Comparison of ENCODE assay signal across 11 mouse cellular contexts in genomic region chr17:27824941-27825340, GRCm38 (mm10). TPM values are rescaled to one million over a fixed set of nuclear protein-coding genes. Genes with fewer than 3 reads are reported as not detected.
A peak's percentile ranks its signal among the peaks of the same experiment; 100 is the strongest.
DNase-seq lines count a peak whose midpoint lies in the region; ATAC-seq and TF ChIP-seq lines count a peak whose summit lies in the region.
"Had no signal": no experiment of that assay in that cellular context is flagged by ENCODE, and none has a peak within 500 bp of the region (broad histone marks: within the 10 kb centered on the region; RNA-seq: fewer than 3 reads in every experiment).

No protein-coding gene starts in this region.

- no peak overlapping the region for H3K9ac ChIP-seq in ES-E14 (ENCODE audit: insufficient read depth, low read depth, low read length, poor library complexity, severe bottlenecking)
- H3K9ac ChIP-seq in liver, embryonic 12.5 days, result peak overlapping the region; percentile 22; the same call in 1 of the 2 replicates
- H3K9ac ChIP-seq in hindbrain, embryonic 14.5 days, result no peak overlapping the region
- H3K9ac ChIP-seq: hindbrain, embryonic 15.5 days had no signal

- peak overlapping the region; percentile 66; the same call in 1 of the 2 replicates for H3K27ac ChIP-seq in ES-E14 (ENCODE audit: insufficient read depth, low read depth, low read length, poor library complexity, severe bottlenecking)
- H3K27ac ChIP-seq in liver, embryonic 12.5 days, result peak overlapping the region; percentile 80
- no peak overlapping the region for H3K27ac ChIP-seq in hindbrain, embryonic 14.5 days
- H3K27ac ChIP-seq: hindbrain, embryonic 15.5 days; limb, embryonic 10.5 days had no signal

- H3K9me3 ChIP-seq in ES-E14 (ENCODE audit: control insufficient read depth, insufficient read depth, low read depth, low read length), result no peaks in the 10 kb centered on the region
- no peaks in the 10 kb centered on the region for H3K9me3 ChIP-seq in liver, embryonic 12.5 days (replicated peaks)
- no peaks in the 10 kb centered on the region for H3K9me3 ChIP-seq in hindbrain, embryonic 14.5 days (ENCODE audit: control insufficient read depth, low read length)
- H3K9me3 ChIP-seq: hindbrain, embryonic 15.5 days; limb, embryonic 10.5 days had no signal

- TF ChIP-seq CTCF in lung, adult 2 months (IDR thresholded peaks at IDR 0.05; ENCODE audit: insufficient read depth, low read length), result no peak

- TF ChIP-seq POLR2A in lung, adult 2 months (IDR thresholded peaks at IDR 0.05; ENCODE audit: borderline replicate concordance, extremely low read depth, low read depth, low read length), result no peak

- no peak overlapping the region for H3K4me3 ChIP-seq in lung, adult 2 months (replicated peaks; ENCODE audit: extremely low read depth, low read depth, low read length)
- no peak overlapping the region for H3K4me3 ChIP-seq in ES-E14 (ENCODE audit: insufficient read depth in 1 of 2, low read depth in 1 of 2, low read length in 2 of 2, poor library complexity in 1 of 2, severe bottlenecking in 1 of 2)
- peak overlapping the region; percentile 53; the same call in 1 of the 2 replicates for H3K4me3 ChIP-seq in liver, embryonic 12.5 days
- H3K4me3 ChIP-seq in hindbrain, embryonic 14.5 days (replicated peaks; ENCODE audit: low read length), result no peak overlapping the region
- H3K4me3 ChIP-seq: hindbrain, embryonic 15.5 days; limb, embryonic 10.5 days had no signal

- peak; percentile 40 for DNase-seq in lung, postnatal 36 days
- DNase-seq in lung, adult 2 months, result no peak
- DNase-seq in ES-E14 (ENCODE audit: low read depth, low spot score), result no peak
- DNase-seq in frontal cortex, adult 2 months (ENCODE audit: extremely low spot score in 1 of 2, low spot score in 1 of 2), result no peak
- DNase-seq in urinary bladder, postnatal 10 days (ENCODE audit: low spot score), result no peak
- DNase-seq in hindbrain, embryonic 14.5 days (ENCODE audit: low spot score), result no peak
- DNase-seq: cerebellum, adult 11-12 months had no signal

- WGBS in lung, adult 2 months, result 39% methylated on average over 1 of the region's 1 CpGs
- WGBS in liver, embryonic 12.5 days (ENCODE audit: insufficient replicate concordance), result 19% methylated on average over 1 of the region's 1 CpGs
- WGBS in hindbrain, embryonic 14.5 days, result 83% methylated on average over 1 of the region's 1 CpGs

- peak overlapping the region; percentile 72 for H3K4me2 ChIP-seq in liver, embryonic 12.5 days
- no peak overlapping the region for H3K4me2 ChIP-seq in hindbrain, embryonic 14.5 days (replicated peaks)

- peaks cover 4% of the 10 kb centered on the region for H3K4me1 ChIP-seq in lung, adult 2 months (ENCODE audit: control insufficient read depth, insufficient read depth, low read length)
- peaks cover 8 to 22% of the 10 kb centered on the region in 2 experiments for H3K4me1 ChIP-seq in ES-E14 (ENCODE audit: control insufficient read depth in 2 of 2, insufficient read depth in 2 of 2, low read length in 2 of 2, poor library complexity in 1 of 2)
- peaks cover 49% of the 10 kb centered on the region for H3K4me1 ChIP-seq in liver, embryonic 12.5 days
- H3K4me1 ChIP-seq in hindbrain, embryonic 14.5 days (replicated peaks; ENCODE audit: control insufficient read depth, insufficient read depth, low read length), result peaks cover 5% of the 10 kb centered on the region; the same call in 1 of the 2 replicates

- H3K27me3 ChIP-seq in liver, embryonic 12.5 days (replicated peaks), result peaks cover 10% of the 10 kb centered on the region
- H3K27me3 ChIP-seq in hindbrain, embryonic 14.5 days (ENCODE audit: control insufficient read depth, insufficient read depth, low read length), result no peaks in the 10 kb centered on the region
- H3K27me3 ChIP-seq: hindbrain, embryonic 15.5 days had no signal

- ATAC-seq in liver, embryonic 12.5 days, result no peak
- ATAC-seq in neutrophil, adult 5-6 weeks (ENCODE audit: extremely low read depth, insufficient number of reproducible peaks, low FRiP score, poor library complexity, severe bottlenecking), result peak; percentile 15; the same call in 1 of the 2 replicates
- no peak for ATAC-seq in hindbrain, embryonic 14.5 days (ENCODE audit: low FRiP score)

- in situ Hi-C loops in ES-E14 (cut with MboI; ENCODE audit: low sequenced_read_pairs in 2 of 2, unreplicated experiment in 2 of 2), result no loop called here

- H3K36me3 ChIP-seq in ES-E14 (ENCODE audit: control insufficient read depth, insufficient read depth, low read length, poor library complexity, severe bottlenecking), result no peaks in the 10 kb centered on the region
- H3K36me3 ChIP-seq in liver, embryonic 12.5 days, result no peaks in the 10 kb centered on the region
- no peaks in the 10 kb centered on the region for H3K36me3 ChIP-seq in hindbrain, embryonic 14.5 days (replicated peaks; ENCODE audit: control insufficient read depth, insufficient read depth)
- H3K36me3 ChIP-seq: hindbrain, embryonic 15.5 days; limb, embryonic 10.5 days had no signal

TF ChIP-seq in ES-E14, 5 proteins besides CTCF, POLR2A, EP300 and RAD21:
- TF ChIP-seq MAFK (IDR thresholded peaks at IDR 0.05; ENCODE audit: insufficient read depth, low read depth, low read length), result no peak
- no peak for TF ChIP-seq ZNF384 (IDR thresholded peaks at IDR 0.05; ENCODE audit: low read depth, low read length)
- TF ChIP-seq HCFC1 (IDR thresholded peaks at IDR 0.05; ENCODE audit: borderline replicate concordance, insufficient read depth, low read length), result no peak
- no peak for TF ChIP-seq CHD2 (IDR thresholded peaks at IDR 0.05; ENCODE audit: low read depth, low read length)
- no peak for TF ChIP-seq ZC3H11A (IDR thresholded peaks at IDR 0.05; ENCODE audit: borderline replicate concordance, low read depth, low read length)

RNA-seq across cellular contexts. Expression of gene D17Wsu92e, which starts 4.5 kb away (rescaled TPM):
- 95.1 and 131 TPM in 2 replicates for polyA plus RNA-seq in lung, adult 2 months (2012; rRNA removed)
- 53.8 and 68.4 TPM in 2 replicates for total RNA-seq in ES-E14 (2012; rRNA removed)
- 17.1 and 19.5 TPM in 2 replicates for polyA plus RNA-seq in liver, embryonic 12.5 days (2016; fragmentation: Nextera tagmentation; extraction: Ambion mirVana)
- total RNA-seq in neutrophil, adult 5-6 weeks (2017), result 76.8 and 81.2 TPM in 2 replicates
- polyA plus RNA-seq in frontal cortex, adult 2 months (2012; rRNA removed), result 157 and 178 TPM in 2 replicates
- polyA plus RNA-seq in hindbrain, embryonic 14.5 days (2014; fragmentation: Nextera tagmentation; extraction: Ambion mirVana), result 11.1 and 12.2 TPM in 2 replicates

RNA-seq across cellular contexts. Expression of gene Snrpc, which starts 13.0 kb away (rescaled TPM):
- 81.0 and 90.0 TPM in 2 replicates for polyA plus RNA-seq in lung, adult 2 months (2012; rRNA removed)
- total RNA-seq in ES-E14 (2012; rRNA removed), result 120 and 185 TPM in 2 replicates
- 200 and 212 TPM in 2 replicates for polyA plus RNA-seq in liver, embryonic 12.5 days (2016; fragmentation: Nextera tagmentation; extraction: Ambion mirVana)
- total RNA-seq in neutrophil, adult 5-6 weeks (2017), result 74.8 and 75.6 TPM in 2 replicates
- 66.1 and 78.6 TPM in 2 replicates for polyA plus RNA-seq in frontal cortex, adult 2 months (2012; rRNA removed)
- polyA plus RNA-seq in hindbrain, embryonic 14.5 days (2014; fragmentation: Nextera tagmentation; extraction: Ambion mirVana), result 202 and 223 TPM in 2 replicates

RNA-seq across cellular contexts. Expression of gene Uhrf1bp1, which starts 31.3 kb away (rescaled TPM):
- polyA plus RNA-seq in lung, adult 2 months (2012; rRNA removed), result 8.4 and 8.5 TPM in 2 replicates
- 16.5 and 21.4 TPM in 2 replicates for total RNA-seq in ES-E14 (2012; rRNA removed)
- 4.5 and 5.0 TPM in 2 replicates for polyA plus RNA-seq in liver, embryonic 12.5 days (2016; fragmentation: Nextera tagmentation; extraction: Ambion mirVana)
- 1.4 and 1.6 TPM in 2 replicates for total RNA-seq in neutrophil, adult 5-6 weeks (2017)
- polyA plus RNA-seq in frontal cortex, adult 2 months (2012; rRNA removed), result 9.5 and 10.5 TPM in 2 replicates
- 8.2 and 8.9 TPM in 2 replicates for polyA plus RNA-seq in hindbrain, embryonic 14.5 days (2014; fragmentation: Nextera tagmentation; extraction: Ambion mirVana)
